Mouse (Mus musculus) liver, embryonic 14.5 days (tissue): ENCODE data around the gene Rtn4ip1. TPM values are rescaled to one million over a fixed set of nuclear protein-coding genes. Genes with fewer than 3 reads are reported as not detected.

Experiments
- ATAC-seq: fragments of 200-750 bp; cut with Nextera tagmentation; 2 replicates; pipeline ENCODE4 v1.8.0; 2017; ENCODE audit warnings: moderate number of reproducible peaks, mild to moderate bottlenecking, moderate library complexity; ENCODE audit not compliant: insufficient read depth
- DNase-seq, 3 experiments: peaks; one replicate each; pipeline ENCODE4 v3.0.0-alpha.2; 2012 to 2013; ENCODE audit warnings: low read depth in 3 of 3, low spot score in 3 of 3
- H3K27ac ChIP-seq: fragments of 300-500 bp; sonication (generic); 2 replicates; pipeline ENCODE4 v1.5.1; 2014; ENCODE audit warnings: moderate library complexity, mild to moderate bottlenecking, control low read depth, inconsistent platforms
- H3K27me3 ChIP-seq: fragments of 300-500 bp; sonication (generic); 2 replicates; pipeline ENCODE4 v1.6.1; 2014; ENCODE audit warnings: mild to moderate bottlenecking, low read length, moderate library complexity; ENCODE audit not compliant: control insufficient read depth, insufficient read depth
- H3K36me3 ChIP-seq: fragments of 300-500 bp; sonication (generic); replicated peaks from 2 replicates; pipeline ENCODE4 v1.6.1; 2014; ENCODE audit warnings: low read depth; ENCODE audit not compliant: control insufficient read depth, insufficient read depth
- H3K4me1 ChIP-seq, 2 experiments: fragments of 200-500 bp in 1 of 2; fragments of 300-500 bp in 1 of 2; sonication (generic) in 1 of 2; replicated peaks; 2 replicates each; pipeline ENCODE4 v1.6.1; 2012 to 2014; ENCODE audit warnings: antibody characterized with exemption in 1 of 2, inconsistent platforms in 1 of 2, low read length in 1 of 2; ENCODE audit not compliant: control insufficient read depth in 2 of 2, insufficient read depth in 2 of 2
- H3K4me2 ChIP-seq: fragments of 300-500 bp; sonication (generic); 2 replicates; pipeline ENCODE4 v1.6.1; 2014; ENCODE audit warnings: low read depth, mild to moderate bottlenecking, control low read depth, moderate library complexity
- H3K4me3 ChIP-seq, 2 experiments: fragments of 200-500 bp in 1 of 2; fragments of 300-500 bp in 1 of 2; sonication (generic) in 1 of 2; 2 replicates each; pipeline ENCODE4 v1.5.1; 2012 to 2014; ENCODE audit warnings: low read depth in 2 of 2, low read length in 2 of 2, mild to moderate bottlenecking in 2 of 2, control low read depth in 1 of 2, inconsistent platforms in 1 of 2, moderate library complexity in 1 of 2; ENCODE audit not compliant: insufficient read depth in 1 of 2
- H3K9ac ChIP-seq: fragments of 300-500 bp; sonication (generic); replicated peaks from 2 replicates; pipeline ENCODE4 v1.6.1; 2014; ENCODE audit warnings: mild to moderate bottlenecking, control low read depth, moderate library complexity
- H3K9me3 ChIP-seq: fragments of 300-500 bp; sonication (generic); 2 replicates; pipeline ENCODE4 v1.6.1; 2016; ENCODE audit warnings: low read length, mixed read lengths; ENCODE audit not compliant: control insufficient read depth
- CTCF ChIP-seq: IDR thresholded peaks from 2 replicates; pipeline ENCODE4 v1.5.1; 2016; ENCODE audit warnings: antibody characterized with exemption, low read depth, control low read depth
- EP300 ChIP-seq: IDR thresholded peaks from 2 replicates; pipeline ENCODE4 v1.6.1; 2016; ENCODE audit warnings: antibody characterized with exemption, low read depth
- WGBS: fragments of 180-500 bp; shearing (Covaris S2); extraction: QIAGEN DNeasy Blood & Tissue Kit; methylation state at CpG from one replicate; pipeline ENCODE4 v1.1.7; 2014; ENCODE audit not compliant: insufficient replicate concordance; 5-methylcytosine and 5-hydroxymethylcytosine counted together
- polyA plus RNA-seq, 2 experiments: library from polyadenylated mRNA; depleted of rRNA in 1 of 2; stranded (reverse) in 1 of 2; unstranded in 1 of 2; fragments of >200 nt; fragmentation: Nextera tagmentation in 1 of 2; extraction: Ambion mirVana in 1 of 2; gene quantifications; 2 replicates each; pipeline versions ENCODE4 v1.2.1 to v1.2.3; 2012 to 2014

Gene Rtn4ip1
- polyA plus RNA-seq, 2 experiments = 6.4 to 9.8 TPM

DNA sequence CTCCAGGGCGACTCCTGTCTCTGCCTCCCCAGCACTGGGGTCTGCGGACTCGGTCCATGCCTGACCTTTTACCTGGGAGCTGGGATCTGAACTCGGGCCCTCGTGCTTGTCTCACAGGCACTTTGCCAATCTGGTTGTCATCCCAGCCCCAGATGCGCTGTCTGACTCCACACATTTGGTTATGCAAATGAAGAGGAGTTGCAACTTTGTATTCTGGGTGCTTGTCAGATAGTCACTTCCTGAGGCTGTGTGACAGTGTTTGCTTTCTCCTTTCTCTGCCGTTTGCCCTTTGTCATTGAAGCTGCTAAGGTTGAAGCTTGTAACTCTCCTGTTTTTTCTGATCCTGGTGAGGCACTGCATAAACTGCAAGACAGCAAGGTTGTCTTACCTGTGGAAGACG is 26.1 kb downstream of the Rtn4ip1 start:
- Histone ChIP-seq H3K4me1 (no peaks in the 10 kb centered on the region), H3K4me2 (no peak overlapping the region), H3K27me3 (no peaks in the 10 kb centered on the region), H3K9ac (no peak overlapping the region), H3K36me3 (0 out of 2 replicates have a peak, but pooled peaks cover 2% of the 10 kb centered on the region), H3K4me3 (no peak overlapping the region), H3K9me3 (no peaks in the 10 kb centered on the region), H3K27ac (no peak overlapping the region)
- DNase-seq (no peak), ATAC-seq (no peak)
- WGBS = 67% methylated on average over 8 of the region's 8 CpGs
- TF ChIP-seq CTCF = no peak

DNA sequence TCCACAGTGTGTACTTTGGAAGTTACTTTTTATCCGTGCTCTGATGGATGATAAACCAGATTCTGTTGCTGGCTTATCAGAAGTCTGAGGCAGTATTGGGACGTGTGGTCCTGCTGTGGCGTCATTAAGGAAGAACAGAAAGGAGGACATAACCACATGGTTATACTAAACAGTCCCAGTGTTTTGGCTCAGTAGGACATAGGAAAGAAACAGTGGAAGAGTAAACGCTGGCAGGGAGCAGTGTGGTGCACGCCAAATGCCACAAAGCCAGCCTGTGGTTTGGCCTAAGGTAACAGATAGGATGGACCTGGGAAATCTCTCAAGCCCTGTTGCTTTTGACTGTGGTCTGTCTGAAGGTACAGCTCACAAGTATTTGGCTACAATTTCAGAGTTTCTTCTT is 27.0 kb downstream of the Rtn4ip1 start:
- no peak for DNase-seq
- no peaks in the 10 kb centered on the region for H3K36me3 ChIP-seq

DNA sequence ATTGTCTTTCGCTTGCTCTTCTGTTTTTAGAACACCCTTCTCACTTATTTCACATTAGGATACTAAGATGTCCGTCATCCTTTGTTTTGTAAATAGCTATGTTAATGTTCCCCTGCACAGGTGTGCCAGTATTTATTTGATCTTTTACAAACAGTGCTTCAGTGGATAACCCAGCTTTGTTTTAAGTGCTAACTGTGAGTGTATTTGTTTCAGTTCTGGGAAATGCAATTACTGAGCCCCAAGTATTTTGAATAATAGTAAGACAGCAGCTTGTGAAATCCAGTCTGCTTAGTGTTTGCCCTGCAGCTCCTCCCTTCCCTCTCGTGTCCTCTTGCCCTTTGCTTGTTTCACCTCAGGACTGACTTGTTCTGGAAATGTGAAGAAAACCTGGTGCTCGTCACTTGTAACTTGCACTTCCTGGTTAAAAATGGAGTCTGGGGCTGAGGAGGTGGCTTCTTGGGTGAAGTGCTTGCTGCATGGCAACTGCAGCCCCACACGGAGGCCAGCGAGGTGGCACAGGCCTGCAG is 37.6 kb downstream of the Rtn4ip1 start:
- Histone ChIP-seq H3K4me1 (no peaks in the 10 kb centered on the region), H3K27ac (no peak overlapping the region), H3K4me2 (no peak overlapping the region), H3K4me3 (no peak overlapping the region), H3K27me3 (no peaks in the 10 kb centered on the region), H3K36me3 (no peaks in the 10 kb centered on the region; the same call in 1 of the 2 replicates), H3K9ac (no peak overlapping the region), H3K9me3 (no peaks in the 10 kb centered on the region)
- ATAC-seq = no peak
- WGBS = 75% methylated on average over 6 of the region's 6 CpGs
- TF ChIP-seq EP300 (no peak), CTCF (no peak)
- DNase-seq = no peak

More for the DNA sequence above, 27.0 kb downstream of the Rtn4ip1 start:
- Histone ChIP-seq H3K27me3 (no peaks in the 10 kb centered on the region), H3K4me3 (no peak overlapping the region), H3K27ac (no peak overlapping the region), H3K4me2 (no peak overlapping the region), H3K9ac (no peak overlapping the region), H3K9me3 (no peaks in the 10 kb centered on the region), H3K4me1 (no peaks in the 10 kb centered on the region)
- WGBS = 60% methylated on average over 5 of the region's 5 CpGs
- no peak for ATAC-seq
- no peak for TF ChIP-seq EP300
- no peak for TF ChIP-seq CTCF

DNA sequence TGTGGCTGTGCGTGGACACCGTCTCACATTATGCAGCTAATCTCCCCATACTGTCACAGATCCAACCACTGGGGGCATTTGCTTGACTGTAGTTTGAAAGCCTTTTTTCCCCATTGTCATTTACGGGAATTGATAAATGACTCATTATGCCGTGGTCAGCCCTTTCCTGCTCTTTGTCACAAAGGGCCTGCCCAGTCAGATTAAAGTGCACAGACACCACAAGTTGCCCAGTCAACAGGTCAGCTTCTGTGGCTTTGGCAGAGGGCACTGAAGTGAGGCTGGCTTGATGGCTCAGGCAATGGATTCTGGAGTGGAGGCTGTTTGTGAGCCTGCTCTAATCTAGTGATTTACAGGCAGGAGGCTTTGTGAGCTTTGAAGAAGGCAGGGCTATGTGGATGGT is 42.1 kb downstream of the Rtn4ip1 start:
- H3K36me3 ChIP-seq = peaks cover 4% of the 10 kb centered on the region

DNA sequence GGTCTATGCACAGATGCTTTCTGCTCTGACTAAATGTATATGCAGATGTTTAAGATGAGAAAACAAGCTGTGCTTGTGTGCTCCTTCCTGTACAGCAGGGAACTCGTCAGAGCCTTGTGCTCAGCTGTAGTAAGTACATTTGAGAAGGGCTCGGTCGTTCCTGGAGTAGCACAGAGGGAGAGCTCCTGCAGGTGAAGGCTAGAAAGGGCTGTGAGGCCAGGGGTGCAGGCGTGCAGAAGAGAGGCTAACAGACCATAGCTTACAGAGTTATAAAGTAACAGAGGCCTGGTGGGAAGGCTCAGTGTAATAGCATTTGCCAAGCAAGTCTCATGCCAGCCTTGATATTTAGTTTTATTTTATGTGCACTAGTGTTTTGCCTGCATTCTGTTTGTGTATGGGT is 43.8 kb downstream of the Rtn4ip1 start:
- Histone ChIP-seq H3K27ac (no peak overlapping the region), H3K27me3 (no peaks in the 10 kb centered on the region), H3K36me3 (peaks cover 4% of the 10 kb centered on the region), H3K9me3 (no peaks in the 10 kb centered on the region), H3K4me3 (no peak overlapping the region), H3K4me1 (no peaks in the 10 kb centered on the region), H3K9ac (no peak overlapping the region), H3K4me2 (no peak overlapping the region)
- no peak for ATAC-seq
- no peak for DNase-seq
- no peak for TF ChIP-seq EP300
- TF ChIP-seq CTCF = no peak
- 72% methylated on average over 4 of the region's 4 CpGs for WGBS

More for the DNA sequence above, 42.1 kb downstream of the Rtn4ip1 start:
- no peak overlapping the region for H3K4me3 ChIP-seq
- 55% methylated on average over 4 of the region's 4 CpGs for WGBS
- no peaks in the 10 kb centered on the region for H3K4me1 ChIP-seq
- DNase-seq = no peak
- H3K27me3 ChIP-seq = no peaks in the 10 kb centered on the region
- no peak for ATAC-seq
- no peak overlapping the region for H3K4me2 ChIP-seq
- no peaks in the 10 kb centered on the region for H3K9me3 ChIP-seq
- no peak overlapping the region for H3K9ac ChIP-seq
- H3K27ac ChIP-seq = no peak overlapping the region
- TF ChIP-seq CTCF (no peak), EP300 (no peak)
